Mouse (Mus musculus): ENCODE measurements around the gene Ccdc92b. TPM values are rescaled to one million over a fixed set of nuclear protein-coding genes. Genes with fewer than 3 reads are reported as not detected.
A peak's percentile ranks its signal among the peaks of the same experiment; 100 is the strongest.

Gene Ccdc92b
- total and polyA plus RNA-seq, 3 experiments, result not detected

GRCm38 (mm10) chr11:74638791-74639411 is 19.5 kb downstream of the Ccdc92b start:
- in situ Hi-C loops (cut with MboI; ENCODE audit: low pct_ligation_motif_present, low pct_unique_long_range_greater_than_20kb, low sequenced_read_pairs), result loop anchor here (25.0 kb wide), 1 partner anchor 523 kb away; the partner anchor contains the start of gene Hic1
- Histone ChIP-seq H3K4me1 (ENCODE audit: control insufficient read depth in 1 of 2, insufficient read depth in 2 of 2) (peaks cover 10 to 28% of the 10 kb centered on the region in 2 experiments), H3K4me3 (replicated peaks in 1 of 3; ENCODE audit: low read depth in 2 of 3, low read length in 2 of 3, poor library complexity in 1 of 3) (peak overlapping the region; percentile 39 to 64 (median 45)), H3K36me3 (replicated peaks in 1 of 2; ENCODE audit: control insufficient read depth in 1 of 2, insufficient read depth in 1 of 2, low read length in 1 of 2) (no peaks in the 10 kb centered on the region), H3K4me2 (ENCODE audit: insufficient read depth, low read depth, poor library complexity, severe bottlenecking) (peak overlapping the region; percentile 79), H3K9ac (ENCODE audit: insufficient read depth, low read depth) (no peak overlapping the region; the same call in 1 of the 2 replicates), H3K9me3 (replicated peaks; ENCODE audit: low read length) (no peaks in the 10 kb centered on the region), H3K27ac (ENCODE audit: insufficient read depth, low read depth) (no peak overlapping the region), H3K27me3 (replicated peaks) (peaks cover 65% of the 10 kb centered on the region), H3K79me2 (replicated peaks; ENCODE audit: control insufficient read depth, extremely low read depth, insufficient read depth, poor library complexity, severe bottlenecking) (no peaks in the 10 kb centered on the region)
- no peak for TF ChIP-seq JUN (IDR thresholded peaks at IDR 0.05; ENCODE audit: insufficient read depth, low read depth, low read length)
- no peak for TF ChIP-seq TCF12 (IDR thresholded peaks at IDR 0.05; ENCODE audit: low read depth, low read length)
- no peak for TF ChIP-seq SMC3 (IDR thresholded peaks at IDR 0.05; ENCODE audit: low read depth, low read length)
- no peak for TF ChIP-seq ELF1 (IDR thresholded peaks at IDR 0.05; ENCODE audit: low read depth, low read length)
- no peak for TF ChIP-seq SIN3A (IDR thresholded peaks at IDR 0.05; ENCODE audit: low read length)
- TF ChIP-seq RAD21 (IDR thresholded peaks at IDR 0.05; ENCODE audit: low read depth, low read length), result no peak
- TF ChIP-seq MAFK (IDR thresholded peaks at IDR 0.05; ENCODE audit: insufficient replicate concordance, low read length), result no peak
- no peak for TF ChIP-seq ZMIZ1 (IDR thresholded peaks at IDR 0.05; ENCODE audit: low read depth, low read length)
- no peak for TF ChIP-seq ZC3H11A (IDR thresholded peaks at IDR 0.05; ENCODE audit: low read depth, low read length)
- no peak for TF ChIP-seq MAZ (IDR thresholded peaks at IDR 0.05; ENCODE audit: low read depth, low read length)
- no peak for TF ChIP-seq ETS1 (conservative IDR thresholded peaks at IDR 0.05; ENCODE audit: low read depth, low read length)
- no peak for TF ChIP-seq IRF4 (IDR thresholded peaks at IDR 0.05; ENCODE audit: low read depth, low read length)
- no peak for TF ChIP-seq UBTF (IDR thresholded peaks at IDR 0.05; ENCODE audit: low read depth, low read length)
- TF ChIP-seq E2F4 (IDR thresholded peaks at IDR 0.05; ENCODE audit: insufficient replicate concordance, low read depth, low read length), result no peak
- no peak for TF ChIP-seq CTCF (conservative IDR thresholded peaks at IDR 0.05 in 1 of 2, IDR thresholded peaks at IDR 0.05 in 1 of 2; ENCODE audit: low read depth in 2 of 2, low read length in 2 of 2)
- TF ChIP-seq GABPA (IDR thresholded peaks at IDR 0.05; ENCODE audit: insufficient replicate concordance, low read depth, low read length), result no peak
- no peak for TF ChIP-seq CHD1 (IDR thresholded peaks at IDR 0.05; ENCODE audit: low read depth, low read length)
- no peak for TF ChIP-seq MEF2A (IDR thresholded peaks at IDR 0.05; ENCODE audit: borderline replicate concordance, low read depth, low read length)
- no peak for TF ChIP-seq ZKSCAN1 (IDR thresholded peaks at IDR 0.05; ENCODE audit: borderline replicate concordance, low read depth, low read length)
- TF ChIP-seq PAX5 (IDR thresholded peaks at IDR 0.05; ENCODE audit: low read length), result no peak
- dilution Hi-C loops (cut with MboI; ENCODE audit: extremely low pct_ligation_motif_present, extremely low pct_unique_long_range_greater_than_20kb, low sequenced_read_pairs), result no loop called here
- DNase-seq (ENCODE audit: extremely low read depth), result no peak

Measured in CH12.LX (cell line).